Comparison of ENCODE assay signal across 12 mouse cellular contexts in the genomic region with DNA sequence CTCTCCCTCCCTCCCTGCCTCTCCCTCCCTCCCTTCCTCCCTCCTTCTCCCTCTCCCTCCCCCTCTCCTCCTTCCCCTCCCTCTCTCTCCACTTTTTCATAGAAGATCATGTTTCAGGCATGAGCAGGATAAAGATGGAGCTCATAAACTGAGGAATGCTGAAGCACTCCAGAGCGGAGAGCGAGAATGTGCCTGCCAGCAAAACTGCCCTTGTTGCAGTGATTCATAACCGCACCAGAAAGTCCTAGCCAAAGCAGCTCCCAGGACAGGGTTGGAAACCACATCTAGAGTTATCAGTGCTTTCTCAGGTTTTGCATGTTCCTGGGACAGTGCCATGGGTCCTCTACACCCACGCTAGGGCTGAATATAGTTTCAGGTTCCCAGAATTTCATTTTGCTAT.
DNase-seq lines count a peak whose midpoint lies in the region; ATAC-seq and TF ChIP-seq lines count a peak whose summit lies in the region.
"Had no signal": no experiment of that assay in that cellular context is flagged by ENCODE, and none has a peak within 500 bp of the region (broad histone marks: within the 10 kb centered on the region; RNA-seq: fewer than 3 reads in every experiment).

No protein-coding gene starts in this region.

- no peaks in the 10 kb centered on the region for H3K4me1 ChIP-seq in lung, embryonic 16.5 days (replicated peaks; ENCODE audit: control insufficient read depth, insufficient read depth, low read length)
- H3K4me1 ChIP-seq in intestine, embryonic 16.5 days (ENCODE audit: control insufficient read depth, insufficient read depth, low read length) = no peaks in the 10 kb centered on the region
- no peaks in the 10 kb centered on the region for H3K4me1 ChIP-seq in stomach, postnatal 0 days (replicated peaks; ENCODE audit: control insufficient read depth, insufficient read depth)

- H3K27ac ChIP-seq in lung, embryonic 16.5 days (ENCODE audit: low read length) = no peak overlapping the region
- no peak overlapping the region for H3K27ac ChIP-seq in intestine, embryonic 16.5 days (ENCODE audit: low read length)
- H3K27ac ChIP-seq in stomach, postnatal 0 days (replicated peaks) = no peak overlapping the region
- H3K27ac ChIP-seq: liver, embryonic 14.5 days had no signal

- ATAC-seq in lung, embryonic 16.5 days (ENCODE audit: low read depth) = peak; percentile 49; the same call in 1 of the 2 replicates
- ATAC-seq in intestine, embryonic 16.5 days = peak; percentile 60
- ATAC-seq in stomach, postnatal 0 days (ENCODE audit: low FRiP score, low TSS enrichment) = peak; percentile 38; the same call in 1 of the 2 replicates

- WGBS in lung, embryonic 16.5 days = 33% methylated on average over 4 of the region's 4 CpGs
- WGBS in intestine, embryonic 16.5 days = 39% methylated on average over 4 of the region's 4 CpGs
- WGBS in stomach, postnatal 0 days = 39% methylated on average over 4 of the region's 4 CpGs

- TF ChIP-seq CTCF in stomach, postnatal 0 days (IDR thresholded peaks at IDR 0.05; ENCODE audit: low read depth) = no peak

- H3K4me3 ChIP-seq in lung, embryonic 16.5 days (ENCODE audit: low read length) = no peak overlapping the region
- H3K4me3 ChIP-seq in intestine, embryonic 16.5 days (ENCODE audit: low read length) = no peak overlapping the region
- no peak overlapping the region for H3K4me3 ChIP-seq in stomach, postnatal 0 days (ENCODE audit: low read depth, low read length)

- no peaks in the 10 kb centered on the region for H3K27me3 ChIP-seq in lung, embryonic 16.5 days (ENCODE audit: control insufficient read depth, insufficient read depth, low read depth, low read length)
- no peaks in the 10 kb centered on the region for H3K27me3 ChIP-seq in intestine, embryonic 16.5 days (replicated peaks; ENCODE audit: control insufficient read depth, insufficient read depth, low read length)
- no peaks in the 10 kb centered on the region for H3K27me3 ChIP-seq in stomach, postnatal 0 days (ENCODE audit: control insufficient read depth, insufficient read depth, low read length)

- DNase-seq in lung, postnatal 14 days = no peak
- peak; percentile 71 for DNase-seq in gastrocnemius, adult 18-20 months (ENCODE audit: low spot score)
- peak; percentile 13 for DNase-seq in stomach, postnatal 0 days (ENCODE audit: low spot score)
- no peak for DNase-seq in layer of hippocampus, postnatal 14 days (ENCODE audit: low spot score in 2 of 2)
- no peak for DNase-seq in adrenal gland, adult 18-20 months (ENCODE audit: low spot score in 2 of 2)
- DNase-seq in cerebellum, postnatal 4 days (ENCODE audit: low spot score in 2 of 2) = no peak
- DNase-seq: cerebellum, adult 9-10 months; right cerebral cortex, postnatal 4 days had no signal

- no peaks in the 10 kb centered on the region for H3K9me3 ChIP-seq in lung, embryonic 16.5 days (ENCODE audit: control insufficient read depth, low read length)
- no peaks in the 10 kb centered on the region for H3K9me3 ChIP-seq in intestine, embryonic 16.5 days (ENCODE audit: control insufficient read depth, low read length)
- no peaks in the 10 kb centered on the region for H3K9me3 ChIP-seq in stomach, postnatal 0 days (ENCODE audit: control insufficient read depth, low read length)
- H3K9me3 ChIP-seq: G1E had no signal

- H3K9ac ChIP-seq in lung, embryonic 16.5 days (ENCODE audit: low read length) = no peak overlapping the region
- H3K9ac ChIP-seq in intestine, embryonic 16.5 days (ENCODE audit: low read depth, low read length) = no peak overlapping the region
- no peak overlapping the region for H3K9ac ChIP-seq in stomach, postnatal 0 days (ENCODE audit: low read length)
- H3K9ac ChIP-seq: liver, embryonic 14.5 days had no signal

- H3K36me3 ChIP-seq in lung, embryonic 16.5 days (ENCODE audit: control insufficient read depth, insufficient read depth, low read length) = no peaks in the 10 kb centered on the region
- H3K36me3 ChIP-seq in intestine, embryonic 16.5 days (ENCODE audit: control insufficient read depth, insufficient read depth, low read length) = no peaks in the 10 kb centered on the region
- no peaks in the 10 kb centered on the region for H3K36me3 ChIP-seq in stomach, postnatal 0 days (ENCODE audit: control insufficient read depth, insufficient read depth, low read length)
- H3K36me3 ChIP-seq: G1E had no signal

- TF ChIP-seq EP300 in stomach, postnatal 0 days (optimal IDR thresholded peaks at IDR 0.05) = no peak

- no peak overlapping the region for H3K4me2 ChIP-seq in lung, embryonic 16.5 days (ENCODE audit: low read depth, low read length)
- H3K4me2 ChIP-seq in intestine, embryonic 16.5 days (ENCODE audit: low read depth, low read length) = no peak overlapping the region
- no peak overlapping the region for H3K4me2 ChIP-seq in stomach, postnatal 0 days (replicated peaks; ENCODE audit: low read depth)

Comparison
In these comparisons a context has a peak if more than half of its experiments do, and no peak if none do; other contexts are left out.
1. DNase-seq: peak in gastrocnemius, adult 18-20 months (single experiment) and stomach, postnatal 0 days (single experiment); none in lung, postnatal 14 days (single experiment), layer of hippocampus, postnatal 14 days (0 of 2), adrenal gland, adult 18-20 months (0 of 2) and cerebellum, postnatal 4 days (0 of 2).
2. Peak in every context shown above with its lines, with median percentiles within 50 percentile points of each other: ATAC-seq.